Mouse (Mus musculus) ovary, postnatal 36 days (tissue): ENCODE results near the gene Ndufa12.

Experiments used
- DNase-seq: peaks from one replicate; pipeline ENCODE4 v3.0.0; 2022; ENCODE audit warnings: low spot score, mixed read lengths

Ndufa12 gene

DNA sequence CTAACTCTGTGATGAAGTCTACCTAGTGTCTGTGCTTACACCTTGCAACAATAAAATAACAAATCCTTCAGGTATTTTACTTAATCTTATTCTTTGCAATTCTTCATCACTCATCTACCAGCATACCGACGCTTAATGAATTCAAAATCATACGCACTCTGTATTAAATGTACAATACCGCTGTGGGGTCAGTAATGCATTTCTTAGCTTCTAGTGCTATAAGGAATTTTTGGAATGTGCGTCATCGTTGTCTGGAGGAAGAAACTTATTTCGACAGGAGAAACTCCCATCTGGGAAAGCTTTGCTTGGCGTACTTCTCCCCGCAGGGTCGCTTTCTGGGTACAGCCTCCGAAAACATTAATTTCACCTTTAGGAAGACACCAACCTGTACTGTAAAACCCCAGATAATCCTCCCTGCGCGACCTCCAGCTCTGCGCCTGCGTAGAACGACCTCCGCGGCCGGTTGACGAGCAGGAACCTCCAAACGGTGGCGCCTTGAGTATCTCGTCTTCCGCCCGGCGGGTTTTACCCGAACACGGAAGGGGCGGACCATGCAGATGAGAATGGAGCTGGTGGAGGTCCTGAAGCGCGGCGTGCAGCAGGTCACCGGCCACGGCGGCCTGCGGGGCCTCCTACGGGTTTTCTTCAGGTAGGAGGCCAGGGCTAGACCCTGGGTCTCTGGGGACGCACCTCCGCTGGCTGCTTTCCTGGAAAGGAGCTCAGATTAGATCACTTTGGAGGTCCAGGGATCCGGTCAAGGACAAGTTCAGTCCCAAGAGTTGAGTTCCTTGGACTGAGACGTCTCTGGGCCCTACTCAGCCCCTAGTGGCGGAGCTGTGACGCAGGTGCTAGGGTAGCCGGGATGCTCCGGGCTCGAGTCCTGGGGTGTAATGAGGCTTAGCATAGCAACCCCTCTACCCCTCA lies at the start of gene Ndufa12:
Ndufa12 (plus strand) TSS at position 239 of the 924 bp plus-strand sequence.
- DNase-seq, result peak; percentile 95

- DNase-seq, result no peak
Observed at GRCm38 (mm10) chr10:94151488-94151887, 47.0 kb upstream of the Ndufa12 start.

- DNase-seq, result no peak
Observed at GRCm38 (mm10) chr10:94153841-94154240, 44.7 kb upstream of the Ndufa12 start.

DNA sequence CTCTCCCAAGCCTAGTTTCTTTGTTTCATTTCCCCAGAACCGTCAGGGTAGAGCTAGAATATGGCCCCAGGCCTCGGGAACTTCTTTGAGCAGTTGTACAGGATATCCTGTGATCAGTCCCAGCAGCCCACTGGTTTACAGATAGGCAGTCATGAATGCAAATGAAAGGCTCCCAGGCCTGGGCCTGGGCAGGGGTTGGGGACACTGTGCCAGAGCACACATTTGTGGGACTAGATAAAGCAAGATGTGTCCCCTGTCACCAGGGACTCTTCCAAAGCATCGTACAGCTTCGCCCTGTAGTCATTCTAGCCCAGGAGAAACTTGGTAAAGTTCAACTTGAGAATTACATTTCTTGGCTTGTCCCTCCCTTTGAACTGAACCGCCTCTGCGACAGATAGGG lies 39.6 kb upstream of the Ndufa12 start:
- no peak for DNase-seq

DNA sequence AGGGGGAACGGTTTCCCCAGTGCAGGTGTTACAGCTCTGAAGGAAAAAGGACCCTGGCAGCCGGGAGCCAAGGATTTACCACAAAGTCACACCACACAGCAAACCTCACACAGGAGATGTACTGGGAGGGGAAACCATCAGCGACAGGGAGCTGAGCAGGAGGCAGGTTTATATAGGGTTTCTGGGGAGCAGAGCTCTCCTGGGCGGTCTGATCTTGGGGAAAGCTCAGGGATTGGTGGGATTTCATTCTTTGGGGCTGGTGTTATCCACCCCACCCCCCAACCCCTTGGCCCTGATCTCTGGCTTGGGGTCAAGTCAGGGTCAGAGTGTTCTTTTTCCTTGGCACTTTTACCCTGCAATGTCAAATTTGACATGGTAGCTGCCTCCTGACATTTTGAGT lies 39.1 kb upstream of the Ndufa12 start:
- DNase-seq, result no peak

GRCm38 (mm10) chr10:94161051-94161765 lies 37.3 kb upstream of the Ndufa12 start:
- DNase-seq, result no peak

DNA sequence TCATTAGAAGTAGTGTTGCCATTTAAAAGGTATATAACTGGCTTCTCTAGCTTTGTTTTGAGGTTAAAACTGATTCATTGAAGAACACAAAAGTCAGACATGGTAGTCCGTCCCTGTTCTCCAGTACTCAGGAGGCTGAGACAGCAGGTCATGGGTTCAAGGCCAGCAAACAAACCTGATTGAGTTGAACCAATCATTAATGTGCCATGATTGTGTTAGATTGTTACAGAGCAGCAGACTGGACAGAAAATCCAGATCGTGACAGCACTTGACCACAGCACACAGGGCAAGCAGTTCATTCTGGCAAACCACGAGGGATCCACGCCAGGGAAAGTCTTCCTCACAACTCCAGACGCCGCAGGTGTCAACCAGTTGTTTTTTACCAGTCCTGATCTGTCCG lies 36.5 kb upstream of the Ndufa12 start:
- DNase-seq, result no peak

DNA sequence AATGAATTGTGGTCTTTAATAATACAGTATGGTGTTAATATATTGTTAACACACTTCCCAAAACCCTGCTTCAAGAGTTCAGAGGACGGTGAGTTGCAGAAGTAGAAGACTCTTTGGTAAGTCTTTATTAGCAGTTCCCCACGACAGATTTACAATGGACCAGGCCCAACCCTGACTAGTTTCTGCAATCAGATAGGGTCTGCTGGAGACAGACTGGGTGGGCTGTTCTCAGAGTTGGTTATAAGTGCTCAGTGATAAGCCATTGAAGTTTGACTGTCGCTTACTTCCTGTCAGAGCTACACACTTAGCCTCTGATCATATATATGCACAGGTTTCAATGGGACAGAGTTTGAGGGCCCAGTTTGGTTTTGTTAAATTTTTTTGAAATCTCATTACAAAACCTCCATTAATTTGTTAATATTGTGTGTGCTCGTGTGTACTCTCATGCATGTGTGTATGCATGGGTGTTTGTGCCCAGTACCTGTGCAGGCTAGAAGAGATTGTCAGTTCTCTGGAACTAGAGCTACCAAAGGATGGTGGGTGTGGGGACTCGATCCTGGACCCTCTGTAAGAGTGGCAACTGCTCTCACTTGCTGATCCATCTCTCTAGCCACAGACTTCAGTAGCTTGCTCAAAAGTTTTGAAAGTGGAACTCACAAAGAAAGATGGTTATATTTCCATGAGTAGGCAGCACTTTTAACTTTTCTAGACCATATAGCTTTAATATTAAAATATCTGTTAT lies 34.2 kb upstream of the Ndufa12 start:
- no peak for DNase-seq

DNA sequence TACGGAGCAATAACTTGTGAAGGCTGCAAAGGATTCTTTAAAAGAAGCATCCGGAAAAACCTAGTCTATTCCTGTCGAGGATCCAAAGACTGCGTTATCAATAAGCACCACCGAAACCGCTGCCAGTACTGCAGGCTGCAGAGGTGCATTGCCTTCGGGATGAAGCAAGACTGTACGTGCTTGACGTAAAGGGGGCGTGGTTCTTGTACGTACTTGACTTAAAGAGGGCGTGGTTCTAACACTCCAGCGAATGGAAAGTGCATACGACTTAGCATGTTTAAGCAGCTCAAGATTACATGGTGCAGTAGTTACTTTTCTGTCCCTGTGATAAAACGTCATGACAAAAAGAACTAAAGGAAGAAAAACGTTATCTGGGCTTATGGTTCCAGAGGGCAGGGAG lies 33.1 kb upstream of the Ndufa12 start:
- DNase-seq, result no peak

GRCm38 (mm10) chr10:94167051-94167750 lies 31.3 kb upstream of the Ndufa12 start:
- no peak for DNase-seq

DNA sequence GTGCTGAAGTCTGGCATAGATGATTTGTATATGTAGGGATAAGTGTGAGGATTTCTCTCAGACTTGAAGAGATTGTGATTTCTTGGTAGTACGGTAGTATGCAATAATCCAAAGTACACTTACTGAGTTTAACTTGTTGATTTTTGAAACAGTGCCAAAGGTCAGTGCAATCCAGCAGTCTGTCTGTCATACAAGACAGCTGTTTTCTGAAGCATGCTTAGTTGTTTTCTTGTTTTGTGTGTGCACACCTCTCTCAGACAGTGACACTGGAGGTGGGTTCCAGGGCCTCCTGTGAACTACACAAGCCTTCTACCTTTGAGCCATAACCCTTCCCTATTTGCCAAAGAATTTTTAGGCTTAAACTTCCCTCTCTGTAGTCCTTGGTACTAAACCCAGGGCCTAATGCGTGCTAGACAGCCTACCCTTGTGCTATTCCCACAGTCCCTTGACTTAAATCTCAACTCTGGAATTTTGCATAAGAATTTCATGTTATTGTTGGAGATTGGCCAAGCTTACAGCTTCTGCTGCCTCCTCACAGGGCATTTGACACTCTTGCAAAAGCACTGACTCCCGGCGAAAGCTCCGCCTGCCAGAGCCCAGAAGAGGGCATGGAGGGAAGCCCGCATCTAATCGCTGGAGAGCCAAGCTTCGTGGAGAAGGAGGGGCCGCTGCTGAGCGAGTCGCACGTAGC lies 26.9 kb upstream of the Ndufa12 start:
- peak; percentile 30 for DNase-seq

DNA sequence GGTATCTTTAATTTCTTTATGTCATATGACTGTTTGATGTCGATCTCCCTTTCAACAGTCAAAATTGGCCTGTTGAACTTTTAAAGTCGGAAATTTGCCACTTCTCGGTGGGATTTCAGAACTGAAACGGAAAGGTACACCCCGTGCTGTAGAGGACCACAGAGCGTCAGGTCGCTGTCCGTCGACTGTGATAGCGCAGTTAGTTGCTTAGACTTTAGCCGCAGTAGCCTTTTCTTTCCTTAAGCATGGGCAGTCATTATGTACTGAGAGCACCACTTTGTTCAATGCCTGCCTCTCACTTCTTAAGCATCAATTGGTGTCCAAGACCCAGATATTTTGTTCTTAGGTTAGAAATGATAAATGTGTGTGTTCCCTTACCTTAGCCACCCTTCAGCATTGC lies 26.4 kb upstream of the Ndufa12 start:
- no peak for DNase-seq

- DNase-seq, result no peak
Observed at GRCm38 (mm10) chr10:94172706-94173105, 25.8 kb upstream of the Ndufa12 start.

- DNase-seq, result no peak
Observed at GRCm38 (mm10) chr10:94174652-94175051, 23.9 kb upstream of the Ndufa12 start.

DNA sequence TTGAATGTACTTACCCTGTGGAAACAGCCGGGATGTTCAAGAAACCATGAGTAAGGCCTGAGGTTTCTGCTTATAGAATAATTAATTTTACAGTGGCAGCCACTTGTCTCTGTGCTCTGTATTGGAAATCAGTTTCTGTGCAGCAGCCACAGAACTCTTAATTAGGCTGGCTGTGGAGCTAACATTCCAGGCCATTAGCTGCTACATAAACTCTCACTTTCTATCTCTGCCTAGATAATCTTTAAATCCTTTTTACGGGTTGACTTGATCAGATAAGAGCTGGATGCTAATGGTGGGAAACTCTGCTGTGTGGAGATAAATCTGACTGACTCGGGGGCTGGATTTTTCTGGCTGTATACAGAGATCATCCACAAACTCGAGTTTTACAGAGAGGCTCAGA lies 15.3 kb upstream of the Ndufa12 start:
- no peak for DNase-seq

- no peak for DNase-seq
Observed at GRCm38 (mm10) chr10:94204973-94205372, 6.5 kb downstream of the Ndufa12 start.

DNA sequence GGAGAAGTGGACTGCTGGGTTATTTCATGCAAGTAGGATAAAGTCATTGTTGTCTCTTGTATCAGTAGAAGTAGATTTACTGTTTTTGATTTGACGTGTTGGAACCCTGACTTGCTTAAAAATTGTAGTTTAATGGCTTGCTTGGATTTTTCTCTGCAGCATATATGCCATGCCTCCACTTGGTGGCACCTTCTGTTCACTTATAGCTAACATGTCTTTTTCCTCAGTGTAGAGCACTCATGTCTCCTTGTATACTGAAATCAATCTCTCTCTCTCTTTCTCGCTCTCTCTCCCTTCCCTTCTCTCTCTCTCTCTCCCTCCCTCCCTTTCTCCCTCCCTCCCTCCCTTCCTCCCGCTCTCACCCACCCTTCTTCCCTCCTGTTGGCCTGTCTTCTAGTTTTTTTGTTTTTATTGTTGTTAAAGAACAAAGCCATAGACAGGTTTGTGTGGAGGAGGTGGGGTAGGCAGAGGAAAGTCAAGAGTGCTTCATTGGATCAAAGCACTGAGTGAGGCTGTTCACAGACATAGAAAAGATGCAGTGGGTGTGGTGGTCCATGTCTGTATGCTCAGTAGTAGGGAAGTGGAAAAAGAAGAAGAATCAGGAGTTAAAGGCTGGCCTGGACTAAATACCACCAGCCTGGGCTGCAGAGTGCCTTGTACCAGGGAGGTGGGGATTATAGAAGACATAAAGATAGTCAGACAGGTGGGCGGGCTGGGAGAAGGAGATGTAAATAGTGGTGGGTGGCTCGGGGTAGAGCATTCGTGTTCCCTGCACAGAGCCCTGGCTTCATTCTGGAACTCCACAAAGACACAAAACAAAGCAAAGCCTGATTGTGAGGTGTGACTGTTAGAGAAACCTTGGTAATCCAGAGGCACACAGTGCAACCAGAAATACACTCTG lies 12.4 kb downstream of the Ndufa12 start:
- DNase-seq, result no peak

DNA sequence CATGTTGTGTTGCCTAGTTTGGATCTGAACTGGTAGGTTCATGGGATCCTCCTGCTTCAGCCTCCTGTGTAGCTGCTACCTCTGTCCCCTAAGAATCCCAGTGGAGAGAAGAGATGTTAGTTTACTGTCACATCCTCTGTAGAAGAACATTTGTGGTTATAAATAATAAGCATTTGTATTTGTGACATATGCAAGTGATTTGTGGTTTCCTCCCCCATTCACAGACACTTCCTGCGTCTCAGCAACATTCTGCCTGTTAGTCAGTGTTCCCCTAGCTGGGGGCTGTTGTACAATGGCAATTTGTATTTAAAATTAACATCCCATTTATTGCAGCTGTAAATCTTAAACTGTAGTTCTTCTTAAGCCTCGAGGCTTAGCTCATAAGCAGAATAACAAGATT lies 13.2 kb downstream of the Ndufa12 start:
- no peak for DNase-seq

- DNase-seq, result no peak
Observed at GRCm38 (mm10) chr10:94225026-94225750, 26.7 kb downstream of the Ndufa12 start.
